Mouse (Mus musculus): ENCODE data around the gene Anapc16.

GRCm38 (mm10) chr10:59951211-59952151 is 51.5 kb downstream of the Anapc16 start, which contains the start of gene Ddit4:
- no peak for TF ChIP-seq CTCF (IDR thresholded peaks at IDR 0.05; ENCODE audit: extremely low read depth, insufficient read depth, insufficient read length, insufficient replicate concordance)
- peak; percentile 100 for TF ChIP-seq POLR2A (IDR thresholded peaks at IDR 0.05; ENCODE audit: low read depth, low read length)
